Mouse (Mus musculus) kidney, adult 8-10 months (tissue): Measurements from ENCODE around the gene Gm49395.

Experiments used
- DNase-seq, 2 experiments: peaks; one replicate each; pipeline ENCODE4 v3.0.0; 2022

Gene Gm49395

GRCm38 (mm10) chr13:114987161-114987560 is 114.6 kb downstream of the Gm49395 start:
- peak; percentile 31 to 47 for DNase-seq
